Mouse (Mus musculus): Measurements from ENCODE around the gene Tor1aip1.

Tor1aip1 gene

DNA sequence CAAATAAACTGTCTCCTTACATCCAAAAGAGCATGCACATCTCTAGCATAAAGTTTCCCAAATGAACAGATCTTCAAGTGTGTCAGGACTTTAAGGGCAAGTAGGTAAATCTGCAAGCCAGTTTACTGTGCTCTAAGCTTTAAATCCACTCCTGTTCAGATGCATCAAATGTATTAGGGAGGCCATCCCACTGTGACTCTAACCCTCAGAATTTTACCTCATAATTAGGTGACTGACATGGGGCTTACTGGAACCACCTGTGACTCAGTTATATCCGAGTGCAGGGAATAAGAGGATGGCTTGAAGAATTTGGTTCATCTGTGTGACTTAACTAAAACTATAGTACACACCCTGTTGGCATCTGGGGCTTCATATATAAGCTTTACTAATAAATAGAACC is 1.6 kb downstream of the Tor1aip1 start:
- in situ Hi-C loops (cut with MboI, MseI): loop anchor here (10.0 kb wide), 1 partner anchor 1000 kb away; no protein-coding TSS in a partner anchor

DNA sequence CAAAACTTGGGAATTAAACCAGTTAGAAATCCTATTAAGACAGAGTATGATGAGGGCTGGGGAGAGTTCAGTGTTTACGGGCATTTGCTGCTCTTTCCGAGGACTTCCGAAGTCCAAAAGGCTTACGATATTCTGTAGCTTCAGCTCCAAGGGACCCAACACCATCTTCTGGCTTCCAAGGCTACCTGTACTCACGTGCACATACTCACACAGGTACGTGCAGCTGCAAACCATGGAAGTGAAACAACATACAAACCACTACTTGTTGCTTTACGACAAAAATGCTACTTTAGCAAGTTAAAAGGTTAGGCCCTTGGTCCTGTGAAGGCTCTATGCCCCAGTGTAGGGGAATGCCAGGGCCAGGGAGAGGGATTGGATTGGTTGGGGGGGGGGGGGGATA is 2.4 kb downstream of the Tor1aip1 start:
- in situ Hi-C loops (cut with MboI, MseI): loop anchor here (10.0 kb wide), 1 partner anchor 999 kb away; no protein-coding TSS in a partner anchor

DNA sequence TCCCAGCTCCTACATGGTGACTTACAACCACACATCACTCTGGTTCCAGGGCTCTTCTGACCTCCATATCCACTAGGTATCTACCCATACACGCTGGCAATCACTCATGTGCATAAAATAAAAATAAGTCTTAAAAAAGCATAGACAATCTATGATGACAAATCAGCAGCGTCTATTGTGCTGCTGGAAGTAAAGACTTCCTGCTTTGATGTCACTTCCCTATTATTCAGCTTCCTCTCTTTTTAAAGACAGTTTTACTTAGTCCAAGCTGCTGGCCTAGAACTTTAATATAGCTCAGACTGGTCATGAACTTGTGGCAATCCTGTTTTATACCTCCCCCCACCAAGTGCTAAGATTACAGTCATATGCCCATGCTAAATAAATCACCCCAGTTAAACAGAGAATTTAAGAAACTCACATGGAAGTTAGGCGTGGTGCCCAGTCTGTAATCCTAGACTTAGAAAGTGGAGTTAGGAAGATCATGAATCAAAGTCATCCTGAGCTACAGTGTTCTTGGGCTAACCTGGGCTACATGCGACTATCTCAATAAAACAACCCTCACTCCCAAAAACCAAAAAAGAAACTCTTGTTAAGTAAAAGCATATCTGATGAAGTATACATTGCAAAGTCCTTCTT is 7.8 kb downstream of the Tor1aip1 start:
- in situ Hi-C loops (cut with MboI, MseI): loop anchor here (10.0 kb wide), 1 partner anchor 54 kb away; the partner anchor contains the start of gene Cep350

DNA sequence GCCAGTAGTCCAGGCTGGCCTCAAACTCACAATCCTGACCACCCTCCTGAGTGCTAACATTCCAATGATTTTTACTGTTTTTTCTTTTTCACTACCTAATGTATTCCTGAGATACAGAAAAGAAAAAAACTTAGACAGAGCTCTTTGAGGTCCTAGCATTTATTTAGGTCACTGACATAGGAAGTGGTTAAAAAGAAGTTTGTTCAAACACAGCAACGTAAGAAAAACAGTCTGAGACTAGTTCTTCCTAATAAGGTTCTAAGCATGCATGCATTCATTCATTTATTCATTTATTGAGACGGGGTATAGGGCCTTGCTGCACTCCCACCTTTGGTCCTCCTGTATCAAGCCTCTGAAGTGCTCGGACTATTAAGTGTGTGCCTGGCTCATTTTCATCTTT is 8.4 kb downstream of the Tor1aip1 start:
- in situ Hi-C loops (cut with MboI, MseI): loop anchor here (10.0 kb wide), 1 partner anchor 53 kb away; the partner anchor contains the start of gene Cep350

DNA sequence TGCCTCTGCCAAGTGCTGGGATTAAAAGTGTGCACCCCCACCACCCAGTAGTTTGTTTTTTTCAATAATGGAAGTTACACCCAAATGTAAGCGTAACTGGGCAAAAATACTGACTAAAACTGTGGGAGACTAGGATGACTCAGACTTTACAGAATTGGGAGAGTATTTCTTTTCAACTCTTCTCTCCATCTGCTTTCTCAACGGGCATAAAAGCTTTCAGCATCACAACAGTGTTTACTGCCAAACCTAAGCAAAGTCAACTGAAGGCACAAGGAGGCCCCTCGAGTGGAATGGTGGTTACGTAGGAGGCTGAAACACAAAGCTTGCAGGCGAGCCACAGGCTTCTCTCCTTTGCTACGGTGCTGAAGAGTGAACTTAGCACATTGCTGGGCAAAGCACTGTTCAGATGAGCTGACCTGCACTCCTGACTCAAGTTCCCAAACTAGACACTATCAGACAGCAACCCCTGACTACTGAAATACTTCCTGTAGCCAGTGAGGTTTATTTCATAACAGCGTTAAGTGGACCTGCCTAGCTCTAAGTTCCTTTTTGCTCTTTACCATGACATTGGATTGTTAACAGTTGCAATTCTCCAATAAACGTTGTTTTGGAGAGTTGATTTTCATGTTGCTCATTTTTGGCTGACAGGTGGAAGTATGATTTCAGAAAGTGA is 11.3 kb downstream of the Tor1aip1 start:
- in situ Hi-C loops (cut with MboI, MseI): loop anchor here (10.0 kb wide), 1 partner anchor 50 kb away; the partner anchor contains the start of gene Cep350

DNA sequence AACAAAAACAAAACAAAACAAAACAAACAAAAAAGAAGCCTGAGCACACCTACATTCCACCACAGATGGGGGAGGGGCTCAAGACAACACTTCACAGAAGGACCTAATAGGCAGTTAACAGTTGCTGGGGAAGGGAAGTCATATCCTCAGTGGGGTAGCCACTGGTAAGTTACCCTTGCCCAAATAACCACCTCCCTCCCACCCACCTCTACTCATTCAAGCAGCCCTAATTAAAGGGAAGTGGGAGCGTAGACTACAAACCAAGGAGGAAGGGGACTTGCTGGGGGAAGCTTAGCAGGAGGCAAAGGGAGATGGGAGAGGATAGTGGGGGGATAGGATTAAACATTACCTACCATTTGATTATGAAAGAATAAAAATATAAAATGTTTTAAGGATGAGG is 15.9 kb downstream of the Tor1aip1 start:
- in situ Hi-C loops (cut with MboI, MseI): loop anchor here (10.0 kb wide), 1 partner anchor 46 kb away; the partner anchor contains the start of gene Cep350

DNA sequence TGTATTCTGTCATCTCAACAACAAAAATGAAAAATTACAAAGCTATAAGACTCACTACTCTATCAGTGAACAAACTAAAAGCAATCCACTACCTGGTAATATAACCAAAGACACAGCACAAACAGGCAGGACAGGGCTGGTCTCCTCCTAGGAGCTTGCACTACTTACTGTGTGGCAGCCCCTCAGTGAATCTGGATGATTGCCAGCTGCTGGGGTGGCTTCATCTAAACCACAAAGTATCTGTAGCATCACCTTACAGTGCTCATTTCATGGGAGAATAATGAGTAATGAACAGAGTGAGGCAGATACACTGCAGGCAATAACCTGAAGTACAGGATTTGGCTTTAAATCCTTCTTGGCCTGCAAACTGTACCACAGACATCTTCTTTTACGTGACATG is 16.5 kb downstream of the Tor1aip1 start:
- in situ Hi-C loops (cut with MboI, MseI): loop anchor here (10.0 kb wide), 1 partner anchor 45 kb away; the partner anchor contains the start of gene Cep350

DNA sequence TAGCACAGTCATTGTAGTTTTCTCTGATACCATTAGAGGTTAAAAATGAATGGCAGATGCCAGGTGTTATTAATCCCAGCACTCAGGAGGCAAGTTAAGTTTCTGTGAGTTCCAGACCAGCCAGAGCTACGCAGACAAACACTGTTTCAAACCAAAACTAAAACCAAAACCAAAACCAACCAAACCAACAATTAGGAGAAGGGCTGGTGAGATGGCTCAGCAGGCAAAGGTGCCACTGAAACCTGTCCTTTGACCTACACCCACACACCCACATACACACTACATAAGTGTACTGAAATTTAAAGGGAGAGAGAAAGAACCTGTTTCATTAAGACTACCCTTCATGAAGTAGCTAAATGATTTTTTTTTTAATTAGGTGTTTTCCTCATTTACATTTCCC is 27.3 kb downstream of the Tor1aip1 start:
- in situ Hi-C loops (cut with MboI, MseI): no loop called here

DNA sequence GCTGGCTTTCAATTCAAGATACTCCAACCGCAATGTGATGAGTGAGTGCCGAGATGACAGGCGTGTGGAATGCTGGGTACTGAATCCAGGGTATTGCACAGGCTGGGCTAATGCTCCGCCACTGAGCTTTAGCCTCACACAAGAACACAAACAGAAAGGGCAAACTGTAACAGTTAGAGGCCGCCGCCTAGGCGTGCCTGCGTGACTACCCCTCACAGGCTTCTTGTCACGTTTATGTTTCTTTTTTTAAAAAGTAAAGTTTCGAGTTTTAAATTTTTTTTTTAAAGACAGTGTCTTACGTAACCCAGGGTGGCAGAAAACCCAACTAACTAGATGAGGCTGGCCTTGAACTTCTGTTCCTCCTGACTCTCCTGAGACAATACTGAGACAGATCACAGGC is 30.4 kb downstream of the Tor1aip1 start:
- in situ Hi-C loops (cut with MboI, MseI): no loop called here

DNA sequence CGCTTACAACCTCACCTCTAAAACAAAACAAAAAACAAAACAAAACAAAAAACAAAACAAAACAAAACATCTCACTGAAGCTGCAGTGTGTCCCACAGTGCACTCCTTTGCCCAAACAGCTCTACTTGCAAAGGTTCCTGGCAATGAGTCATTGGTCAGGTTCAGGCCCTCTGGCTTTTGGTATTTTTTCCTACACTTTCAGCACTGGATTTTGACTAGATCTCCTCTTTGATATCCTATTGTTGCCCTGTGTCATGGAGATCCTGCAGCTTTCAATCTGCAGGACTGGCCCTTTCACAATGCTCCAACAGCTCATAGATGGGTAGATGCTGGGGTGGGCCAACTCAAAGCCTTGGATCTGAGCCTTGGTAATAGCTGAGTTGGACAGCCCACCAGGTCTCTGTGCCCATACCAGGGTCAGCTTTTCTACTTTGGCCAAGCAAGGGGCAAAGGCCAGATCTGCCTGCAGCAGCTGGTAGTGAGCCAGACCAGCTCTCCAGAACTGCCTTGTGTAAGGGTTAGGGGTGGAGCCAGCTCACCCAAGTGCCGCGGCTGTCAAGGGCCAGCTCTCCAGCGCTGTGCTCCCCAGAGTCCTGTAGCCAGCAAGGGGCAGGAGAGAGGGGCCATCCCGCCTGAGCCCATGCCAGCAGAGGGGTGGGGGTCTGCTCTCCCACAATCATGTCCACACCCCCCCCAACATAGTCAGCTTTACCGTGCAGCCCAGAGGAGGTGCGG is 32.9 kb downstream of the Tor1aip1 start:
- in situ Hi-C loops (cut with MboI, MseI): no loop called here

DNA sequence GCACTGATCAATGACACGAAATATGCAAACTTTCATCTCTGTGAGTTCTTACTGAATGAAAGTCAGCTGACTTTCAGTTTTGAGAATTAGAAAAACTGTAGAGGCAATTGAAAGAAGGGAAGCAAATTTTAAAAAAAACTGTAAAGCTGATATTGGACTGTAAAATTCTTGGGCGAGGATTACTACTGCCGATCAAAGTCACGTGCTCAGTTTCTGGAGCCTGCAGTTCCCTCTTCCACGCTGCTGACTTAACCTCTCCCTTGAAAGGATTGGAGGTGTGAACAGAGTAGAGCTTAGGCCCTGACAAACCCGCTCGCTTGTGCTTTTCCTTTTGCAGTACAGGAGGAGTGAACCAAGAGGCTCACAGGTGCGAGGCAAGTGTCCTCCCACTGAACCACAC is 33.9 kb downstream of the Tor1aip1 start:
- in situ Hi-C loops (cut with MboI, MseI): no loop called here

DNA sequence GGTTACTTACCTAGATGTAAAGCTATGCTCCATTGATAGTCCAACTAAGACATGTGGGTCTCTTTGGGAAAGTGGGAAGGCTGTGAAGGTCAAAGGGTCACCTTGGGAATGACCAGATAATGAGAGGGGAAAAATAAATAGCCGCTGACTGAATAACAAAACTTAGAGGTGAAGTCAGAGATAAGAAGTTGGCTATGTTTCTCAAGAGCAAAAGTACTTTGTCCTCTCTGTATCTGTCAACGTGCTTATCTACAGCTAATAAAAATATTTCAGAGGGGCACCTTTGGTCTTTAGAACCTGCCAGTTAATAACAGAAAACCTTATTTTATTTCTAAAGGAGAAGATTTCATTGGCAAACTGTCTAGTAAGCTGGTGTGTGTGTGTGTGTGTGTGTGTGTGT is 40.7 kb downstream of the Tor1aip1 start:
- in situ Hi-C loops (cut with MboI, MseI): no loop called here

DNA sequence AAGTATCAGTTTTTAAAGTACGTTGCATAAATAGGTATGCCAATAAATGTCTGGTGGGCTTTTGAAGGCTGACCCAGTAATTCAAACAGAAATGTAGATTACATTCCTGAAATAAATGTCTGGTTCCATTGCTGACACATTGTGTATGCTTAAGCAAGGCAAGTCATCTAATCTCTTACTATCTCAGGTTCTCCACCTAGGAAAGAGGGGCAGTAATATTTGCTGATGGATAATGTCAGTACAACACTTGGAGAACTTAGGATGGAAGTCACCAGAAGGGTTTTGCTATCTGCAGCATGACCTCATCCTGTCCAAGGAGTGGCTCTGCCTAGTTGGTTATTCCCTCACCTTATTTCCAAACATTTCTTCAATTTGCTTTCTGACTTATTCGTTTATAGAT is 41.8 kb downstream of the Tor1aip1 start:
- in situ Hi-C loops (cut with MboI, MseI): no loop called here

DNA sequence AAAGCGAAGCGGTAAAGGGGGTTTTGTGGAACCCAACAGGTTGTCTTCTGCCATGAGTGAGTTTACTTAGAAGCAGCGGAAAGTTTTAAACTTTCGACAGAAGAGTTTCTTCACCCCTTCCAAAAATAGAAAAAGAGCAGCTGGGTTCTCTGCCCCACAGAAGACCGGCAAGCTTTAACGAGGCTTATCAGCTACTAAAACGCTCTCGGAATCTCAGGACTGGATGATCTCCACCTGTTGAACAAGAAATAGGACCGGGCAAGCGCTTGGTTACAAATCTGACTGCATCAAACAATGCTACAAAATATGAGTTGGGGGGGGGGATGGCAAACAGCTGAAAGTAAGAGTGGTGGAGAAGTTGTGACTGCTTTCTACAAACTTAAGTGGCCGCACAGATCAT is 45.9 kb downstream of the Tor1aip1 start:
- in situ Hi-C loops (cut with MboI, MseI): no loop called here

DNA sequence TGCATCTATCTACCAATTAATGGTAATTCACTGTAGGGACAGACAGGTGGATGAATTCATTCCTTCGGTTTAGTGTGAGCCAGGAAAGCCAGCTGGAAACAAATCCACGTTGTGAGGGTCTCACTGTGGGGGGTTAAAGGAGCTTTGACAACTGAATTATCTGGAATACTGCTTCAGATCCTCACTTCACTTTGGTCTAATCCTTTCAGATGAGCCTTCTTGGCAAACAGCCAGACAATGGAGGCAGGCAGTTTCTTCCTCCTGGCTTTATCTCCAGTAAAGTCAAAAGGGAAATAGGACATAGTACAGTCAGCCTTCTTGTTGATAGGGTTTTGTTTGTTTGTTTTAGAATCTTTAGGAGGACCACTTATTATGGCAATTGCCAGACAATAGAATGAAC is 46.9 kb downstream of the Tor1aip1 start:
- in situ Hi-C loops (cut with MboI, MseI): no loop called here

DNA sequence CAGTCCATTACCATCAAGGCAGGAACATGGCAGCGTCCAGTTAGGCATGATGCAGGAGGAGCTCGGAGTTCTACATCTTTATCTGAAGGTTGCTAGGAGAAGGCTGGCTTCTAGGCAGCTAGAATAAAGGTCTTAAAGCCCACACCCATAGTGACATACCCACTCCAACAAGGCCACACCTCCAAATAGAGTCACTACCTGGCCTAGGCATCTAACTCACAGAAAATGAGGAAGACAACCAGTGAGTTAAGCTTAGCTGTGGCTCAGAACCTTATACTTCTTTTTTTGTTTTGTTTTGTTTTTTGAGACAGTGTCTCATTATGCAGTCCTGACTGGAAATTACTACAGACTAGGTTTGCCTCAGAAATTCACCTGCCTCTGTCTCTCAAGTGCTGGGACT is 48.7 kb downstream of the Tor1aip1 start:
- in situ Hi-C loops (cut with MboI, MseI): no loop called here

DNA sequence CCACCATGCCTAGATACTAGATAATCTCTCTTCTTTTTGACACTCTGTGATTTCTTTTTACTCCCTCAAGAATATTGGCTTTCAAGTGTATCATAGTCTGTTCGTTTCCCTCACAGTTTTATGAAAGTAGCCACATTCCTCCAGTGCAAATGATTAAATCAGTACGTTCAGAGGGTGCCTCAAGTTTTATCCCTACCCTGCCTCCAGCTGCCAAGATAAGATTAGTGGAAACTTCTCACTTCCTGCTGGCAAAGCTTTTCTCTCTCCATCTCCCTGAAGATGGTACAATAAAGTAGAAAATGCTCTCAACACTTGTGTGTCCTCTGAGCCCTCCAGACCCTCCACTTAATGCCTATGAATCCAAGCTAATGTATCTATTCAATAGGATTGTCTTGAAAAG is 61.3 kb downstream of the Tor1aip1 start:
- in situ Hi-C loops (cut with MboI, MseI): loop anchor here (10.0 kb wide), 1 partner anchor 50 kb away; no protein-coding TSS in a partner anchor

DNA sequence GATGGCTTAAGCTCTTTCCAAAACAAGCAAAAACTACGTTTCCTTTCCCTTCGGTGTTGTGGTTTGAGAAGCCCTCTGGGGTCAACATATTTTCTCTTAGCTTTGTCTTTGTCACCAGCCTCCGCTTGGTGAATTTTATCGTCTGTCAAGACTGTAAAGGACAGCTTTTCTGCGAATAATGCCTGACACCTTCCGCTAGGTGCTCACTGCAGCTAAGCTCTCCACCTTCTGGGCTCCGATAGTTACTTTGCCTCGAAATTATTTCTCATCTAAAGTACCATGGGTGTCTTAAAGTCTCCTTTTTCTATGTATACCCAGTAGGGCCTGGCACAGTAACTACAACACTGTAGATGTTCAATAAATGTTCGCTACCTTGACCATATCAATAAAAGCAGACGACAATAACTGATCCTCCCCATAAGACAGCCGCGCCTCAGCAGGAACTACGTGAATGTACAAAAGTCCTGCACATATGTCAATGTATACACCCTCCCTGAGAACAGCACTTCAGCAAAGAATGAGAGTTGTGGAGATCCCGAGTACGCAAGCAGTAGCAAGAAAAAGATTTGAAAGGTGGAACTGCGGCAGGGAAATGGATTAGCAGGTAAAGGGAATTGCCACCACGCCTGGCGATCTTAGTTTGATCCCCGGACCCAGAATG is 62.4 kb downstream of the Tor1aip1 start:
- in situ Hi-C loops (cut with MboI, MseI): loop anchor here (10.0 kb wide), 1 partner anchor 51 kb away; no protein-coding TSS in a partner anchor

DNA sequence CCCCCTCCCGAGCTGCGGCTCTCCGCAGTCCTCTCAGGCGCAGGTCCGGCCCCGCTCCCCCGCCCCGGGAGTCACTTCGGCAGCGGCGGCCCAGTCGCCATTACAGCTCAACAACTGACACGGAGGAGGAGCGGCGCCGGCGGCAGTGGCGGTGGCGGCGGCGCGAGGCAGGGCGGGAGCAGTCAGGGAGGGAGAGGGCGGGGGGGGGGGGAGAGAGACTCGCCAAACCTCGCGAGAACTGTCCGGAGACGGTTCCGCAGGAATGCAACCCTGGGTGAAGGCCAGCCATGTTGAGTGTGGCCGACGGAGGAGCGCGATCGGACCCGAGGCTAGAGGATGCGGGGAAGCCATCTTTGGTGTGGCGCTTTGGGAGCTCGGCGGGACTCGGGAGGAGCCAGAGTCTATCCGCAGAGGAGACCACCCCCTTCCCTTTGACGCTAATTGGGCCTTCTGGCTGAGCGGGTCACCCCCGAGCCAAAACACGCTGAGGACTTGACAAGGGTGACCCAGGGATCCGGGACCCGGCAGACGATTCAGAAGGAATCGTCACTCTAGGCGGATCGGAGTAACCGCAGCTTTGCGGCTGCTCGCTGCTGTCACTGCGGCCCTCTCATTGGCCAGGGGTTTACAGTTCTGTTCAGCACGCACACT is 63.1 kb downstream of the Tor1aip1 start, which contains the start of gene Cep350:
Cep350 (minus strand) TSS at position 188 of the 651 bp plus-strand sequence.
- in situ Hi-C loops (cut with MboI, MseI): loop anchor here (10.0 kb wide), 1 partner anchor 52 kb away; no protein-coding TSS in a partner anchor

DNA sequence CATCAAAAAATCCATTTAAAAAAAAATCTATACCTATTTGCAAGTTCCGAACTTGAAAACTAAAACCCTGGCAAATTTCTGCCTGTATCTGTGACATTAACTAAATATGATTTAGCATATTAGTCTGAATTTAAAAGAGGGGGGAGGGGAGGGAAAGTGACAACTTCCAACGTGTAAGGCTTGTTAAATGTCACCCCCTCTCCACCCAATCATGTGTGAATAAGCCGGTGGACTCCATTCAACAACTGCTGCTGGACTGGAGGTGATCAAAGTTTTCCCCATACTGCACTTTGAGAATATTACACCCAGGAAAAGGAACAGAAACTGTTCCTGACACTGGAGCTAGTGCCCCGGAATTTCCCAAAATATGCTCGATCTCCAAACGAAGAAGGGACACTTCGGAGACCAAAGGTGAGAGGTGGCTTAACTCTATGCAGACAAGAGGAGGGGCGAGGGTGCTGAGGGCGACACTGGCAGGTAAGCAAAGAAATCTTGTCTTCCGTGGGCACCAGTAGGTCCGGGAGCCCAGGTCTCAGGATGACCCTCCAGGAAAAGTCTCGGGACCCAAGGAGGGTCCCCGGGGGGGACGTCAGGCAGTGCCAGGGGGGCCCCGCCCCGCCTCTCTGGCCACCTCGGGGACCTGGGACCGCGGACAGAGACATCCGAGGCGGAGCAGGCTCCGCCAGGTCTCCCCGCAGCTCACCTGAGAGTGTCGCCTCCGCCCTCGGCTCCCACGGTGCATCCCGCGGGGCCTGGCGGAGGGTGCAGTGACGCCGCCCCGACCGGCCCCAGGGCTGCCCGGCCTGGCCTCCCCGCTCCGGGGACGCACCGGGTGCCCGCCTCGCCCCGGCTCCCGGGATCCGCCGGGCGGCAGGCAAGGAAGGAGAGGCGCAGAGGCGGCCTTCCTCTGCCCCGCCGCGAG is 63.9 kb downstream of the Tor1aip1 start:
- in situ Hi-C loops (cut with MboI, MseI): loop anchor here (10.0 kb wide), 1 partner anchor 52 kb away; no protein-coding TSS in a partner anchor
